Mouse (Mus musculus) ES-Bruce4 (cell line): ENCODE results near the gene Scd4. TPM values are rescaled to one million over a fixed set of nuclear protein-coding genes. Genes with fewer than 3 reads are reported as not detected.
"Not testable (repeated sequence)": the region's sequence is repeated elsewhere in the genome, so short reads cannot be mapped to it uniquely, and the experiment has no call there.

ENCODE experiments used
- H3K27ac ChIP-seq: 2 replicates; pipeline ENCODE4 v1.5.1; 2012; ENCODE audit warnings: low read length, inconsistent platforms; ENCODE audit not compliant: insufficient read depth
- H3K27me3 ChIP-seq: 2 replicates; pipeline ENCODE4 v1.6.1; 2012; ENCODE audit warnings: mild to moderate bottlenecking, low read length, inconsistent platforms; ENCODE audit not compliant: control insufficient read depth, poor library complexity, insufficient read depth, severe bottlenecking
- H3K36me3 ChIP-seq: 2 replicates; pipeline ENCODE4 v1.6.1; 2012; ENCODE audit warnings: inconsistent platforms, mild to moderate bottlenecking, low read length, moderate library complexity; ENCODE audit not compliant: control insufficient read depth, poor library complexity, insufficient read depth, severe bottlenecking
- H3K4me1 ChIP-seq: one replicate; pipeline ENCODE4 v1.8.1; 2011; ENCODE audit warnings: low read length; ENCODE audit not compliant: control insufficient read depth, insufficient read depth
- H3K4me3 ChIP-seq: 2 replicates; pipeline ENCODE4 v1.5.1; 2011; ENCODE audit warnings: low read depth, mild to moderate bottlenecking, low read length
- H3K9ac ChIP-seq: 2 replicates; pipeline ENCODE4 v1.6.1; 2012; ENCODE audit warnings: low read depth, mild to moderate bottlenecking, inconsistent platforms; ENCODE audit not compliant: poor library complexity, severe bottlenecking
- H3K9me3 ChIP-seq: replicated peaks from 2 replicates; pipeline ENCODE4 v1.6.1; 2012; ENCODE audit warnings: mild to moderate bottlenecking, low read length, inconsistent platforms; ENCODE audit not compliant: control insufficient read depth, poor library complexity, insufficient read depth, severe bottlenecking
- CTCF ChIP-seq: IDR thresholded peaks from one replicate; pipeline ENCODE4 v1.8.1; 2011; ENCODE audit warnings: low read depth, low read length
- EP300 ChIP-seq: IDR thresholded peaks from 2 replicates; pipeline ENCODE4 v1.6.1; 2011; ENCODE audit warnings: low read depth, low read length; ENCODE audit not compliant: insufficient read depth
- POLR2A ChIP-seq: IDR thresholded peaks from one replicate; pipeline ENCODE4 v1.8.1; 2011; ENCODE audit warnings: low read length; ENCODE audit not compliant: insufficient read depth
- polyA plus RNA-seq: library from polyadenylated mRNA; stranded (reverse); fragments of >200 nt; gene quantifications from 2 replicates; pipeline ENCODE4 v1.2.4, GENCODE M21; 2011; ENCODE audit warnings: low read depth; ENCODE audit not compliant: missing spikeins, insufficient read depth, insufficient read length

The Scd4 gene
- polyA plus RNA-seq, 1 experiment, result 0.19 TPM

GRCm38 (mm10) chr19:44349689-44350088, 16.8 kb downstream of the Scd4 start:
- no peaks in the 10 kb centered on the region for H3K36me3 ChIP-seq
- no peak overlapping the region for H3K4me3 ChIP-seq
- no peaks in the 10 kb centered on the region for H3K27me3 ChIP-seq
- no peak overlapping the region for H3K27ac ChIP-seq
- peaks cover 15% of the 10 kb centered on the region for H3K9me3 ChIP-seq
- TF ChIP-seq CTCF (no peak), EP300 (no peak), POLR2A (no peak)
- H3K9ac ChIP-seq, result no peak overlapping the region
- no peaks in the 10 kb centered on the region for H3K4me1 ChIP-seq

GRCm38 (mm10) chr19:44351756-44352155, 18.9 kb downstream of the Scd4 start:
- H3K27me3 ChIP-seq, result no peaks in the 10 kb centered on the region
- no peak overlapping the region for H3K9ac ChIP-seq
- no peak overlapping the region for H3K27ac ChIP-seq
- H3K36me3 ChIP-seq, result no peaks in the 10 kb centered on the region
- H3K9me3 ChIP-seq, result peaks cover 10% of the 10 kb centered on the region
- no peak overlapping the region for H3K4me3 ChIP-seq
- TF ChIP-seq CTCF (no peak), POLR2A (no peak), EP300 (no peak)
- no peaks in the 10 kb centered on the region for H3K4me1 ChIP-seq

GRCm38 (mm10) chr19:44358700-44359099, 25.8 kb downstream of the Scd4 start:
- no peak overlapping the region for H3K9ac ChIP-seq
- H3K36me3 ChIP-seq, result no peaks in the 10 kb centered on the region
- no peak for TF ChIP-seq EP300
- TF ChIP-seq POLR2A, result no peak
- no peak for TF ChIP-seq CTCF
- H3K27ac ChIP-seq, result no peak overlapping the region
- H3K4me3 ChIP-seq, result no peak overlapping the region
- no peaks in the 10 kb centered on the region for H3K9me3 ChIP-seq
- no peaks in the 10 kb centered on the region; the same call in 1 of the 2 replicates for H3K27me3 ChIP-seq
- H3K4me1 ChIP-seq, result no peaks in the 10 kb centered on the region

GRCm38 (mm10) chr19:44363529-44363928, 30.6 kb downstream of the Scd4 start:
- Histone ChIP-seq H3K4me1 (no peaks in the 10 kb centered on the region), H3K27ac (no peak overlapping the region), H3K36me3 (no peaks in the 10 kb centered on the region), H3K9ac (no peak overlapping the region), H3K27me3 (no peaks in the 10 kb centered on the region; the same call in 1 of the 2 replicates), H3K4me3 (no peak overlapping the region), H3K9me3 (no peaks in the 10 kb centered on the region)
- TF ChIP-seq POLR2A, result no peak
- TF ChIP-seq EP300, result peak; percentile 71; the same call in 1 of the 2 replicates
- peak; percentile 100 for TF ChIP-seq CTCF

- TF ChIP-seq CTCF, result no peak
- no peak for TF ChIP-seq EP300
- no peak for TF ChIP-seq POLR2A
- no peak overlapping the region for H3K9ac ChIP-seq
- no peak overlapping the region for H3K27ac ChIP-seq
- H3K27me3 ChIP-seq, result no peaks in the 10 kb centered on the region; the same call in 1 of the 2 replicates
- no peaks in the 10 kb centered on the region for H3K36me3 ChIP-seq
- H3K9me3 ChIP-seq, result no peaks in the 10 kb centered on the region; the same call in 1 of the 2 replicates
- no peaks in the 10 kb centered on the region for H3K4me1 ChIP-seq
- H3K4me3 ChIP-seq, result no peak overlapping the region
Measured at GRCm38 (mm10) chr19:44364029-44364428, 31.1 kb downstream of the Scd4 start.

- no peaks in the 10 kb centered on the region for H3K36me3 ChIP-seq
- H3K9me3 ChIP-seq, result no peaks in the 10 kb centered on the region; the same call in 1 of the 2 replicates
- no peak for TF ChIP-seq POLR2A
- TF ChIP-seq CTCF, result no peak
- TF ChIP-seq EP300, result no peak
Measured at GRCm38 (mm10) chr19:44365733-44366132, 32.8 kb downstream of the Scd4 start.

GRCm38 (mm10) chr19:44367076-44367475, 34.2 kb downstream of the Scd4 start:
- not testable (repeated sequence) for H3K36me3 ChIP-seq, H3K27me3 ChIP-seq, H3K27ac ChIP-seq, H3K9me3 ChIP-seq, H3K9ac ChIP-seq, H3K4me1 ChIP-seq, H3K4me3 ChIP-seq

More at GRCm38 (mm10) chr19:44365733-44366132, 32.8 kb downstream of the Scd4 start:
- no peak overlapping the region for H3K4me3 ChIP-seq
- H3K27ac ChIP-seq, result no peak overlapping the region
- no peak overlapping the region for H3K9ac ChIP-seq
- H3K4me1 ChIP-seq, result no peaks in the 10 kb centered on the region
- no peaks in the 10 kb centered on the region for H3K27me3 ChIP-seq
